Mouse (Mus musculus) spleen, adult 18-20 months (tissue): ENCODE data around the gene Smc4.
"Not testable (repeated sequence)": the region's sequence is repeated elsewhere in the genome, so short reads cannot be mapped to it uniquely, and the experiment has no call there.

ENCODE experiments used
- DNase-seq, 2 experiments: peaks; one replicate each; pipeline ENCODE4 v3.0.0; 2022; ENCODE audit warnings: mixed read lengths in 2 of 2

Gene Smc4

GRCm38 (mm10) chr3:69018635-69019034 is 14.1 kb downstream of the Smc4 start:
- not testable (repeated sequence) for DNase-seq

GRCm38 (mm10) chr3:69020285-69020684 is 15.7 kb downstream of the Smc4 start:
- no peak for DNase-seq

GRCm38 (mm10) chr3:69020764-69021163 is 16.2 kb downstream of the Smc4 start:
- DNase-seq: no peak

GRCm38 (mm10) chr3:69026133-69026783 is 21.7 kb downstream of the Smc4 start:
- DNase-seq: no peak

GRCm38 (mm10) chr3:69040105-69040504 is 35.6 kb downstream of the Smc4 start:
- DNase-seq: no peak

GRCm38 (mm10) chr3:69041298-69041697 is 36.8 kb downstream of the Smc4 start:
- DNase-seq: peak; percentile 13 to 30

GRCm38 (mm10) chr3:69044167-69044591 is 39.6 kb downstream of the Smc4 start:
- no peak for DNase-seq

- DNase-seq: peak; percentile 87 to 91
These were observed 40.3 kb downstream of the Smc4 start, which contains the start of gene Trim59 for GRCm38 (mm10) chr3:69044645-69045399. Trim59 (minus strand) TSS chr3:69044755.

- peak in 1 of 2 experiments; percentile 22 for DNase-seq
These were observed 40.8 kb downstream of the Smc4 start for GRCm38 (mm10) chr3:69045400-69045703.

- DNase-seq: no peak
These were observed 41.2 kb downstream of the Smc4 start for GRCm38 (mm10) chr3:69045750-69046149.

GRCm38 (mm10) chr3:69046509-69046908 is 42.0 kb downstream of the Smc4 start:
- DNase-seq: no peak

- DNase-seq: no peak
These were observed 43.1 kb downstream of the Smc4 start for GRCm38 (mm10) chr3:69047684-69048083.

- no peak for DNase-seq
These were observed 44.5 kb downstream of the Smc4 start for GRCm38 (mm10) chr3:69049011-69049410.

- no peak for DNase-seq
These were observed 47.4 kb downstream of the Smc4 start for GRCm38 (mm10) chr3:69051894-69052293.

GRCm38 (mm10) chr3:69054760-69055432 is 50.4 kb downstream of the Smc4 start:
- DNase-seq: no peak

GRCm38 (mm10) chr3:69055871-69056270 is 51.3 kb downstream of the Smc4 start:
- DNase-seq: no peak

- DNase-seq: no peak
These were observed 56.1 kb downstream of the Smc4 start for GRCm38 (mm10) chr3:69060672-69061071.

- no peak for DNase-seq
These were observed 58.2 kb downstream of the Smc4 start for GRCm38 (mm10) chr3:69062764-69063163.

GRCm38 (mm10) chr3:69064005-69064404 is 59.5 kb downstream of the Smc4 start:
- DNase-seq: no peak
